Mouse (Mus musculus): Measurements from ENCODE around the gene Adamts6.

- TF ChIP-seq EP300 (IDR thresholded peaks at IDR 0.05; ENCODE audit: low read depth): no peak
- TF ChIP-seq CTCF (IDR thresholded peaks at IDR 0.05; ENCODE audit: low read depth): no peak
These were observed 228.5 kb downstream of the Adamts6 start for GRCm38 (mm10) chr13:104516146-104516545.
